Mouse (Mus musculus): Measurements from ENCODE around the gene Lrig2. TPM values are rescaled to one million over a fixed set of nuclear protein-coding genes. Genes with fewer than 3 reads are reported as not detected.

Gene Lrig2
- polyA plus RNA-seq (2015; fragmentation: Nextera tagmentation; extraction: Ambion mirVana): 30.7 and 31.7 TPM in 2 replicates

DNA sequence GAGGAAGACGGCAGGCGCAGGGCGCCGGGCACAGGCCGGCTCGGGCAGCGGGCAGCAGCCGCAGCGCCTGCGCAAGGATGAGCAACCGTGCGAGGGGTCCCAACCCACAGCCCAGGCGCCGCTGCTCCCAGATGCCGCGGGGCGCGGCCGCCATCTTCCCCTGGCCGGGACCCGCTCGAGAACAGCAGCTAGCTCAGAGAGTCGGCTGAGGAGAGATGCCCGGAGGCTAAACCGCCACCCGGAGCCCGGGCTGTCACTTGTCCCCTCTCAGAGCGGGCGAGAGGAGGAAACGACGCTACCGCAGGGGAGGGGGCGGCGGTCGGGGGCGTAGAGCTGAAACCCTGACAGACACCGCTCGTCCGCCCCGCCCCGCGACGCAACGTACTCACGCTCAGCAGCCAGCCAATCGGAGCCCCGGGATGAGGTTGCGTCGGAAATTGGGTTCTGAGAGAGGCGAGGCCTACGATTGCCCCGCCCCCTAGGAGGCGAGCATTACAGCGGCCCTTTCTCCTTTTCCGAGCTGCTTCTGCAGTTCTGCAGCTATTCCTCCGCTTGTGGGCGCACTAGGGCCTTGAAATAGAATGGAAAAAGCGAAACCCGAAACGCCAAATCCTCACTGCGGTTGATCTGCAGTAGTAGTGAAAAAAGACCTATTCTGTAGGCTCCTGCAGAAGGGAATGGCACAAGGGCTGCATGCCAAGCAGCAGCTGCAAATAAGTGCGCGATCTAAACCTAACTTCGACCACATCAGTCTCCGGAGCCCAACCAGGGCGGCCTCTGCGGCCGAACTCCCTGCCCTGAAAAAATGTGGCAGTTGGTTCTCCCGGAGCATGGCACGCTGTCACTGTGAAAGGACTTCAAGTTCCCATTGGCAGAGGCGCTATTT, at the start of gene Lrig2:
Gene Lrig2 (minus strand): TSS at position 381 of the 886 bp plus-strand sequence.
- H3K36me3 ChIP-seq (ENCODE audit: control insufficient read depth, insufficient read depth, low read length): no peaks in the 10 kb centered on the region
- peak within 1 kb of the TSS; percentile 99 for H3K27ac ChIP-seq (ENCODE audit: low read length)
- ATAC-seq: peak; percentile 99
- no peaks in the 10 kb centered on the region for H3K27me3 ChIP-seq (ENCODE audit: control insufficient read depth, insufficient read depth, low read depth, low read length)
- H3K9me3 ChIP-seq (replicated peaks; ENCODE audit: control insufficient read depth, low read length, poor library complexity, severe bottlenecking): no peaks in the 10 kb centered on the region
- H3K4me1 ChIP-seq (ENCODE audit: control insufficient read depth, insufficient read depth, low read length): peaks cover 26% of the 10 kb centered on the region
- peak within 1 kb of the TSS; percentile 68 for H3K4me2 ChIP-seq (ENCODE audit: low read length)
- under 1% methylated on average over 66 of the region's 71 CpGs for WGBS
- peak within 1 kb of the TSS; percentile 88 for H3K9ac ChIP-seq (ENCODE audit: low read depth, low read length)
- H3K4me3 ChIP-seq (ENCODE audit: low read depth, low read length): peak within 1 kb of the TSS; percentile 74

DNA sequence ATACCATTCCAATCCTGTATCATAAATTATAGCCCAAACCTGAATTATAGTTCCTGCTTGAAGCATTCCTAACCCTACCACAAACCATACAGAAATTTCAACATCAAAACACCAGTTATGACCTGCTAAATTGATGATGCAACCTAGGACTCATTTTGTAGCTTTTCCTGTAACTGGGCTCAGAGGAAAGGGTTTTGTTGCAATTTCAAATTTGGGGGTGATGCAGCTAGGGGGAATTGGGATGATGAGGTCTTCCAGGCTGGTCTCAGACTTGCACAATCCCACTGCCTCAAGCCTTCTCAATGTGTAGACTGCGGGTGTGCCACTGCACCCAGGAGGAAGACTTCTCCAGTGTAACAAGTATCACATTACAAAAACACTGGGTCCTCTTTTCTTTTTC, 44.9 kb upstream of the Lrig2 start:
- H3K27me3 ChIP-seq (ENCODE audit: control insufficient read depth, insufficient read depth, low read depth, low read length): no peaks in the 10 kb centered on the region
- no peak overlapping the region for H3K9ac ChIP-seq (ENCODE audit: low read depth, low read length)
- no peak overlapping the region for H3K4me2 ChIP-seq (ENCODE audit: low read length)
- H3K4me3 ChIP-seq (ENCODE audit: low read depth, low read length): no peak overlapping the region
- ATAC-seq: no peak
- H3K9me3 ChIP-seq (replicated peaks; ENCODE audit: control insufficient read depth, low read length, poor library complexity, severe bottlenecking): no peaks in the 10 kb centered on the region
- H3K4me1 ChIP-seq (ENCODE audit: control insufficient read depth, insufficient read depth, low read length): no peaks in the 10 kb centered on the region
- no peak overlapping the region for H3K27ac ChIP-seq (ENCODE audit: low read length)
- no peaks in the 10 kb centered on the region for H3K36me3 ChIP-seq (ENCODE audit: control insufficient read depth, insufficient read depth, low read length)
- 94% methylated on average over 1 of the region's 1 CpGs for WGBS

DNA sequence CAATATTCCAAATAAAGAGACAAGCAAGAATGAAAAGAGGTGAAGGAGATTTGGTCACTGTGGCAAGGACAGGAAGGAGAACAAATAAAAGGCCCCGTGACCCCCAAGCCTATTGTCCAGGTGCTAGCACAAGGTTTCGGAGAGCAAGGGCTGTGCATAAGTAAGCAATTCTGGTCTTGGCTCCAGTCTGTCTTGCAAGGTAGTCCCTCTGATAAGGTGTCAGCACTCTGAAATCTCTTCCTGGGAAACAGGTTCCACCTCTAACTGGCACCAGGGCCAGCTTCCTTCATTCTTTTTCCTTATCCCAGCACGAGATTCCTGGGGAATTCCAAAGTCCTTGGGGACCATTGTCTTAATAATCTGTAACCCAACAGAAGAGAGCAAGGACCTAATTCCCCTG, 38.9 kb upstream of the Lrig2 start:
- H3K4me3 ChIP-seq (ENCODE audit: low read depth, low read length): no peak overlapping the region
- no peak for ATAC-seq
- no peaks in the 10 kb centered on the region for H3K4me1 ChIP-seq (ENCODE audit: control insufficient read depth, insufficient read depth, low read length)
- no peaks in the 10 kb centered on the region for H3K27me3 ChIP-seq (ENCODE audit: control insufficient read depth, insufficient read depth, low read depth, low read length)
- no peaks in the 10 kb centered on the region for H3K36me3 ChIP-seq (ENCODE audit: control insufficient read depth, insufficient read depth, low read length)
- H3K4me2 ChIP-seq (ENCODE audit: low read length): no peak overlapping the region
- H3K9ac ChIP-seq (ENCODE audit: low read depth, low read length): no peak overlapping the region
- H3K9me3 ChIP-seq (replicated peaks; ENCODE audit: control insufficient read depth, low read length, poor library complexity, severe bottlenecking): no peaks in the 10 kb centered on the region
- H3K27ac ChIP-seq (ENCODE audit: low read length): no peak overlapping the region
- WGBS: 48% methylated on average over 3 of the region's 3 CpGs

DNA sequence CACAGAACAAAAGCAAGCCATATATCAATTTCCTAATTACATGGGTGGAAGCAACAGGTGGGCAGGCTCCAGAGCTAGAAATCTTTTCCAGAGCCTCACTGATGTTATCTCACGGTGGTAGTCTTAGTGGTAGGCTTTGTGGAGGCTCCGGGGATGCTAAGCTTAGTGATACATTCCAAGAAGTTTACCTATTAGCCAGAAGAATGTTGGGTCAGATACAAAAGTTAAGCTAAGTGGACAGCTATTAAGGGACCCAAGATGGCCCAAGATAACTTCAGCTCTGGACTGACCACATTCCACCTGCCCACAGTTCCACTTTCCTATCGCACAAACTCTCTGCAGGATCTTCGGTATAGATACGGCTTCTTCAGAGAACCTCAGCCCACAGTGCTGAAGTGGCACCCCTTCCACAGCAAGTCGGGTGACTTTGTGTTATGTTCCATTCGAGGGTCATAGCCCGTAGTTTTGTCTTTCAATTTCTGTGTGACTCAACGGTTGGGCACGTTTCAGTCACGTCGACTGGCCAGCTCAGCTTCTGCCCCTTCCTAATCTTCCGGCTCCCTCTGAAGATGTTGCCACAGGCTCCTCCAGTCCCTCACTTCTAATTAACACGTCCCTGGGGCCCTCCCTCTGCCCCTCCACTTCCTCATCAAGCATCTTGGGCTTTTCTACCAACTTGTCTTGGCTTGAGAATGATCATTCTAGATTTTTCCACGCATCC, 36.8 kb upstream of the Lrig2 start:
- Histone ChIP-seq H3K4me3 (ENCODE audit: low read depth, low read length) (no peak overlapping the region), H3K4me1 (ENCODE audit: control insufficient read depth, insufficient read depth, low read length) (no peaks in the 10 kb centered on the region), H3K9me3 (replicated peaks; ENCODE audit: control insufficient read depth, low read length, poor library complexity, severe bottlenecking) (no peaks in the 10 kb centered on the region), H3K4me2 (ENCODE audit: low read length) (no peak overlapping the region), H3K9ac (ENCODE audit: low read depth, low read length) (no peak overlapping the region), H3K27me3 (ENCODE audit: control insufficient read depth, insufficient read depth, low read depth, low read length) (no peaks in the 10 kb centered on the region), H3K27ac (ENCODE audit: low read length) (no peak overlapping the region), H3K36me3 (ENCODE audit: control insufficient read depth, insufficient read depth, low read length) (no peaks in the 10 kb centered on the region)
- 74% methylated on average over 15 of the region's 15 CpGs for WGBS
- ATAC-seq: no peak

DNA sequence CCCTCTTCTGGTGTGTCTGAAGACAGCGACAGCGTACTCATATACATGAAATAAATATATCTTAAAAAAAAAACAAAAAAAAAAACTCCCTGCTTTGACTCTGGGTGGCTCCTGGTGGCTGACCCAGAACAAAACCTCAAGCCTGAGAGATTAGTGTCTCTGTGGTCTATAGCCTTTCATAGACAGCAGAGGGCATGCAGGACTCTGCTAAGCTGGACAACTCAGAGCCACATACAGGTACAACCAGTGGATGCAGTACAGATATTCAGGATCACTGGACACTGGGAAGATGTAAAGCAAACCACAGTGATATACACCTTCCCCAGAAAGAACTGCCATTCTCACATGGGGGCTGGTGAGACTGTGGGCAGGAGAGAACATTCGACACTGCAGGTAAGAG, 32.1 kb upstream of the Lrig2 start:
- WGBS: 95% methylated on average over 3 of the region's 3 CpGs
- no peak for ATAC-seq
- Histone ChIP-seq H3K27me3 (ENCODE audit: control insufficient read depth, insufficient read depth, low read depth, low read length) (no peaks in the 10 kb centered on the region), H3K9ac (ENCODE audit: low read depth, low read length) (no peak overlapping the region), H3K9me3 (replicated peaks; ENCODE audit: control insufficient read depth, low read length, poor library complexity, severe bottlenecking) (no peaks in the 10 kb centered on the region), H3K4me2 (ENCODE audit: low read length) (no peak overlapping the region), H3K4me3 (ENCODE audit: low read depth, low read length) (no peak overlapping the region), H3K4me1 (ENCODE audit: control insufficient read depth, insufficient read depth, low read length) (peaks cover 3% of the 10 kb centered on the region; the same call in 1 of the 2 replicates), H3K36me3 (ENCODE audit: control insufficient read depth, insufficient read depth, low read length) (no peaks in the 10 kb centered on the region), H3K27ac (ENCODE audit: low read length) (no peak overlapping the region)

DNA sequence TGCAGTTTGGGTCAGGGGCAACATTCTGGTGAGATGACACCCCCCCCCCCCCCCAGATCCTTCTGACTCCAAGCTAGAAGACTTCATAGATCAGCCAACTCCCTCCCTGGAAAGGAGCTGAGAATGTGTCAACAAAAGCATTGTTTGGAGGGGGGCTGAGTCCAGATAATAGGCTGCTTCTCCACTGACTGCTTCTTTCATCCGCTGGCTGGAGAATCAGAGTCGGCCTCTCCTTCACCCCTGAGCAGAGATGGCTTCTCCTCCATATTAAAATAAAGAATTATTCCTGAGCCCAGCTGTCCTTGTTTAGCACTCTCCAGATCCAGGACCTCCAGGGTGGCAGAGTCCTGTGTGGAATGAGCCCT, 30.3 kb upstream of the Lrig2 start:
- no peak overlapping the region for H3K27ac ChIP-seq (ENCODE audit: low read length)
- no peaks in the 10 kb centered on the region for H3K27me3 ChIP-seq (ENCODE audit: control insufficient read depth, insufficient read depth, low read depth, low read length)
- H3K4me1 ChIP-seq (ENCODE audit: control insufficient read depth, insufficient read depth, low read length): peaks cover 3% of the 10 kb centered on the region; the same call in 1 of the 2 replicates
- ATAC-seq: peak; percentile 66
- H3K36me3 ChIP-seq (ENCODE audit: control insufficient read depth, insufficient read depth, low read length): no peaks in the 10 kb centered on the region
- H3K9me3 ChIP-seq (replicated peaks; ENCODE audit: control insufficient read depth, low read length, poor library complexity, severe bottlenecking): no peaks in the 10 kb centered on the region
- peak overlapping the region; percentile 50; the same call in 1 of the 2 replicates for H3K4me2 ChIP-seq (ENCODE audit: low read length)
- H3K9ac ChIP-seq (ENCODE audit: low read depth, low read length): no peak overlapping the region
- WGBS: 2% methylated on average over 2 of the region's 2 CpGs
- no peak overlapping the region for H3K4me3 ChIP-seq (ENCODE audit: low read depth, low read length)

DNA sequence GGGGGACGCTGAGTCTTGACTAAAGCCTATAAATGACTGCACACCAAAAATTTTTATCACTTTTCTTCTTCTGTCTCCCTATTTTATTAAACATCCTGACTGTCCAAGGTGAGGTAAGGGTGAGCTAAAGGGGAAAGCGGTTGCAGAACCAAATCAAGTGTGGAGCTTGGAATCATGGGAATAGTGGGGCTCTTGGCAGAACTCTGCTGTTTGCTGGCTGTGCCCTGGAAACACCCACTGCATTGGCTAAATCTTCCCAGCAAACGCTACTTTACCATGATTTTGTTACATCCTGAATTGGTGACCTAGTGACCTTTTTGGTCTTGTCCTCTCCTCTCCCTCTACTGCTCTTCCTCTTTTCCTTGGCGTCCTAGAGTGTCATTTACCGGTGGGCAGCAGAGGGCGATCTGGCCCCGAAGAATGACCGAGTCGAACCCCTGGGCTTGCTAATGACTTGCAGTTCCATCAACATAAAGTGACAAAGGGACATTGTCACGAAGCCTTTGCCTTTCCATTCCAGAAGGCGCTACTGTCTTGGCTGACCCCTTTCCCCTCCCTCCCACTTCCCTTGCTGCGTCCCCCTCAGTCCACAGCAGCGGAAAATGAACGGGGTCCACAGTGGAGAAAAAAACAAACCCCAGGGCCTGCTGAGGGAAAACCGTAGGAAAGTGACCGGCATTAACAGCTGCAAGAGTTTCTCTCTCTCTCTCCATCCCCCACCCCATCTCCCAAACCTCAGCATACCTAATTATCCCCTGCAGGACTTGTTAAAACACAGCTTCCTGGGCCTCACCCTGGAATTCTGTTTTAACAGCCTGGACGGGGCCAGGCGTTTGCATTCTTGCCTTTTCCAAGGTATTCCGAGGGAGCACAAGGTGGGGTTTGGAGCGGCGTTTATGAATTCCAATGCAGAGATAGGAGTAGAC, 29.7 kb upstream of the Lrig2 start:
- H3K27ac ChIP-seq (ENCODE audit: low read length): no peak overlapping the region

DNA sequence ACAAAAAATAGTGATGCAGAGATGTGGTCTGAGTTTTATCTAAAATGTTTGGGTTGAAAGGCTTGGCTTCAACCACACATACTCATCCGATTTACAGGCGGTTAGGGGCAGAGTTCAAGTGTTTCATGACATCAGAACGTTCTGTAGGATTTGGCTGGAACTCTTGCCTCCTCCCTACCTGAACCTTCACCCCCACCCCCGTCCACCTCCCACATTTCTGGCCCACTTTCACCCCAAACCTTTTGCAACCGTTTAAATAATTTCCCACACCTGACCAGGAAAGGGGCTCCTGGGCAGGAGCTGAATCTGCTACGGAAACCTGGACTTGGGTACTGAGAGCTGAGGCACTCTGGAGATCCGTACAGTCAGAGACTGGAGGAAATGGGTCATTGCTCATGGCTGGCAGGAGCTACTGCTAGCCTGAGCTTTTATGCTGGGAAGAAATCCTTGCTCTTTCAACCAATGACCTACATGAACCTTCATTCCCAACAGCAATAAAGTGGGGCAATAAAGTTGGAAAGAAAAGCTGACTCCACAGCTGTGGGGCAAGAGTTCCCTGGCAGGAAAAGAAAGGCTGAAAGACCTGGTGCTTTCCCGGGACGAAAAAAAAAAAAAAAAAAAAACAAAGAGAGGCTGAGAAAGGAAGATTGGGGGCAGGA, 28.9 kb upstream of the Lrig2 start:
- 66% methylated on average over 9 of the region's 9 CpGs for WGBS
- H3K4me2 ChIP-seq (ENCODE audit: low read length): no peak overlapping the region
- no peaks in the 10 kb centered on the region for H3K9me3 ChIP-seq (replicated peaks; ENCODE audit: control insufficient read depth, low read length, poor library complexity, severe bottlenecking)
- H3K36me3 ChIP-seq (ENCODE audit: control insufficient read depth, insufficient read depth, low read length): no peaks in the 10 kb centered on the region
- ATAC-seq: no peak
- peaks cover 3% of the 10 kb centered on the region; the same call in 1 of the 2 replicates for H3K4me1 ChIP-seq (ENCODE audit: control insufficient read depth, insufficient read depth, low read length)
- no peaks in the 10 kb centered on the region for H3K27me3 ChIP-seq (ENCODE audit: control insufficient read depth, insufficient read depth, low read depth, low read length)
- H3K4me3 ChIP-seq (ENCODE audit: low read depth, low read length): no peak overlapping the region
- no peak overlapping the region for H3K27ac ChIP-seq (ENCODE audit: low read length)
- H3K9ac ChIP-seq (ENCODE audit: low read depth, low read length): no peak overlapping the region

More for the DNA sequence above, 29.7 kb upstream of the Lrig2 start:
- Histone ChIP-seq H3K36me3 (ENCODE audit: control insufficient read depth, insufficient read depth, low read length) (no peaks in the 10 kb centered on the region), H3K4me1 (ENCODE audit: control insufficient read depth, insufficient read depth, low read length) (peaks cover 3% of the 10 kb centered on the region; the same call in 1 of the 2 replicates), H3K4me2 (ENCODE audit: low read length) (peak overlapping the region; percentile 50), H3K9me3 (replicated peaks; ENCODE audit: control insufficient read depth, low read length, poor library complexity, severe bottlenecking) (no peaks in the 10 kb centered on the region), H3K9ac (ENCODE audit: low read depth, low read length) (peak overlapping the region; percentile 10; the same call in 1 of the 2 replicates), H3K4me3 (ENCODE audit: low read depth, low read length) (peak overlapping the region; percentile 23; the same call in 1 of the 2 replicates), H3K27me3 (ENCODE audit: control insufficient read depth, insufficient read depth, low read depth, low read length) (no peaks in the 10 kb centered on the region)
- ATAC-seq: peak; percentile 85
- 9% methylated on average over 21 of the region's 21 CpGs for WGBS
